ENCODE assay signal across 9 mouse cellular contexts in genomic region chr8:75315886-75316285, GRCm38 (mm10).
DNase-seq lines count a peak whose midpoint lies in the region; ATAC-seq and TF ChIP-seq lines count a peak whose summit lies in the region.
"Had no signal": no experiment of that assay in that cellular context is flagged by ENCODE, and none has a peak within 500 bp of the region (broad histone marks: within the 10 kb centered on the region; RNA-seq: fewer than 3 reads in every experiment).

No protein-coding gene starts in this region.

- TF ChIP-seq POLR2A in bone marrow, adult 2 months (IDR thresholded peaks at IDR 0.05; ENCODE audit: borderline replicate concordance, control insufficient read depth, low read depth, low read length) = no peak

- H3K4me1 ChIP-seq in bone marrow, adult 2 months (ENCODE audit: control insufficient read depth, insufficient read depth, low read length) = no peaks in the 10 kb centered on the region
- H3K4me1 ChIP-seq in embryonic facial prominence, embryonic 15.5 days = no peaks in the 10 kb centered on the region
- H3K4me1 ChIP-seq in neural tube, embryonic 11.5 days (ENCODE audit: control insufficient read depth, insufficient read depth, low read length) = no peaks in the 10 kb centered on the region
- H3K4me1 ChIP-seq: stomach, embryonic 15.5 days had no signal

- DNase-seq in urinary bladder, postnatal 25 days (ENCODE audit: low spot score) = peak; percentile 35
- no peak for DNase-seq in urinary bladder, postnatal 10 days (ENCODE audit: low spot score)
- peak; percentile 39 for DNase-seq in induced T-regulatory cell, adult 2 months (ENCODE audit: low read depth)
- peak; percentile 62 to 69 for DNase-seq in left cerebral cortex, postnatal 14 days (ENCODE audit: low spot score in 2 of 2)
- DNase-seq in neural tube, embryonic 11.5 days (ENCODE audit: low spot score) = peak; percentile 43
- no peak for DNase-seq in spleen, postnatal 4 days (ENCODE audit: low spot score in 2 of 2)

- H3K4me2 ChIP-seq in embryonic facial prominence, embryonic 15.5 days (replicated peaks) = no peak overlapping the region
- no peak overlapping the region for H3K4me2 ChIP-seq in neural tube, embryonic 11.5 days (ENCODE audit: low read depth)
- H3K4me2 ChIP-seq: stomach, embryonic 15.5 days had no signal

- H3K27me3 ChIP-seq in embryonic facial prominence, embryonic 15.5 days = no peaks in the 10 kb centered on the region
- no peaks in the 10 kb centered on the region for H3K27me3 ChIP-seq in neural tube, embryonic 11.5 days (ENCODE audit: control insufficient read depth, insufficient read depth, low read length)
- H3K27me3 ChIP-seq: stomach, embryonic 15.5 days had no signal

- 8% methylated on average over 3 of the region's 3 CpGs for WGBS in bone marrow, adult 2 months
- WGBS in embryonic facial prominence, embryonic 15.5 days = 7% methylated on average over 3 of the region's 3 CpGs
- WGBS in neural tube, embryonic 11.5 days = 14% methylated on average over 3 of the region's 3 CpGs

- no peaks in the 10 kb centered on the region for H3K36me3 ChIP-seq in embryonic facial prominence, embryonic 15.5 days
- H3K36me3 ChIP-seq in neural tube, embryonic 11.5 days (ENCODE audit: control insufficient read depth, insufficient read depth, low read length) = no peaks in the 10 kb centered on the region
- H3K36me3 ChIP-seq: stomach, embryonic 15.5 days had no signal

- peak; percentile 73 for ATAC-seq in embryonic facial prominence, embryonic 15.5 days (ENCODE audit: insufficient number of reproducible peaks, low FRiP score, low TSS enrichment, low read depth)
- peak; percentile 46; the same call in 1 of the 2 replicates for ATAC-seq in neural tube, embryonic 11.5 days (ENCODE audit: insufficient read depth, low FRiP score, low TSS enrichment)

- no peaks in the 10 kb centered on the region for H3K9me3 ChIP-seq in embryonic facial prominence, embryonic 15.5 days (replicated peaks)
- H3K9me3 ChIP-seq in neural tube, embryonic 11.5 days (ENCODE audit: control insufficient read depth, low read length) = no peaks in the 10 kb centered on the region
- H3K9me3 ChIP-seq: stomach, embryonic 15.5 days had no signal

- no peak overlapping the region for H3K9ac ChIP-seq in embryonic facial prominence, embryonic 15.5 days
- H3K9ac ChIP-seq in neural tube, embryonic 11.5 days (ENCODE audit: low read length) = no peak overlapping the region
- H3K9ac ChIP-seq: stomach, embryonic 15.5 days had no signal

- H3K4me3 ChIP-seq in bone marrow, adult 2 months (replicated peaks; ENCODE audit: control insufficient read depth, low read depth, low read length) = no peak overlapping the region
- no peak overlapping the region for H3K4me3 ChIP-seq in embryonic facial prominence, embryonic 15.5 days (replicated peaks)
- no peak overlapping the region for H3K4me3 ChIP-seq in neural tube, embryonic 11.5 days (ENCODE audit: low read depth, low read length)
- H3K4me3 ChIP-seq: stomach, embryonic 15.5 days had no signal

- intact Hi-C loops in left cerebral cortex, postnatal 14 days (cut with DNase I) = no loop called here

- no peak overlapping the region for H3K27ac ChIP-seq in bone marrow, adult 2 months (ENCODE audit: control insufficient read depth, insufficient read depth, low read depth, low read length, poor library complexity)
- peak overlapping the region; percentile 65; the same call in 1 of the 2 replicates for H3K27ac ChIP-seq in embryonic facial prominence, embryonic 15.5 days (replicated peaks)
- no peak overlapping the region for H3K27ac ChIP-seq in neural tube, embryonic 11.5 days (ENCODE audit: low read depth, low read length)
- H3K27ac ChIP-seq: stomach, embryonic 15.5 days had no signal

- peak; percentile 39 for TF ChIP-seq CTCF in bone marrow, adult 2 months (IDR thresholded peaks at IDR 0.05; ENCODE audit: control insufficient read depth, insufficient read depth, low read length)

Comparison
In these comparisons a context has a peak if more than half of its experiments do, and no peak if none do; other contexts are left out.
1. DNase-seq: peak in urinary bladder, postnatal 25 days (single experiment), induced T-regulatory cell, adult 2 months (single experiment), left cerebral cortex, postnatal 14 days (2 of 2) and neural tube, embryonic 11.5 days (single experiment); none in urinary bladder, postnatal 10 days (single experiment) and spleen, postnatal 4 days (0 of 2).